Mouse (Mus musculus) forebrain, embryonic 11.5 days (tissue): Measurements from ENCODE around the gene Zfp398. TPM values are rescaled to one million over a fixed set of nuclear protein-coding genes. Genes with fewer than 3 reads are reported as not detected.
A peak's percentile ranks its signal among the peaks of the same experiment; 100 is the strongest.
"Not testable (repeated sequence)": the region's sequence is repeated elsewhere in the genome, so short reads cannot be mapped to it uniquely, and the experiment has no call there.

Experiments
- ATAC-seq: fragments of 200-750 bp; cut with Nextera tagmentation; replicated peaks from 2 replicates; pipeline ENCODE4 v1.8.0; 2017; ENCODE audit warnings: moderate TSS enrichment; ENCODE audit not compliant: low FRiP score
- DNase-seq: peaks from one replicate; pipeline ENCODE4 v3.0.0-alpha.2; 2017; ENCODE audit warnings: low spot score
- H3K27ac ChIP-seq: fragments of 300-500 bp; sonication (generic); 2 replicates; pipeline ENCODE4 v1.5.1; 2014; ENCODE audit warnings: low read depth, low read length
- H3K27me3 ChIP-seq: fragments of 300-500 bp; sonication (generic); 2 replicates; pipeline ENCODE4 v1.6.1; 2014; ENCODE audit warnings: mild to moderate bottlenecking, low read length, mixed read lengths; ENCODE audit not compliant: control insufficient read depth, insufficient read depth
- H3K36me3 ChIP-seq: fragments of 300-500 bp; sonication (generic); 2 replicates; pipeline ENCODE4 v1.6.1; 2014; ENCODE audit warnings: mild to moderate bottlenecking, low read length, moderate library complexity, mixed read lengths; ENCODE audit not compliant: control insufficient read depth, insufficient read depth
- H3K4me1 ChIP-seq: fragments of 300-500 bp; sonication (generic); replicated peaks from 2 replicates; pipeline ENCODE4 v1.6.1; 2014; ENCODE audit warnings: low read length, mixed read lengths; ENCODE audit not compliant: control insufficient read depth, insufficient read depth
- H3K4me2 ChIP-seq: fragments of 300-500 bp; sonication (generic); 2 replicates; pipeline ENCODE4 v1.6.1; 2014; ENCODE audit warnings: low read depth, mild to moderate bottlenecking, low read length, moderate library complexity, mixed read lengths; ENCODE audit not compliant: severe bottlenecking
- H3K4me3 ChIP-seq: fragments of 300-500 bp; sonication (generic); 2 replicates; pipeline ENCODE4 v1.5.1; 2014; ENCODE audit warnings: low read depth, low read length
- H3K9ac ChIP-seq: fragments of 300-500 bp; sonication (generic); 2 replicates; pipeline ENCODE4 v1.6.1; 2014; ENCODE audit warnings: low read length
- H3K9me3 ChIP-seq: fragments of 300-500 bp; sonication (generic); 2 replicates; pipeline ENCODE4 v1.6.1; 2016; ENCODE audit warnings: low read length, mixed read lengths; ENCODE audit not compliant: control insufficient read depth
- WGBS: fragments of 180-500 bp; shearing (Covaris S2); extraction: QIAGEN DNeasy Blood & Tissue Kit; methylation state at CpG from one replicate; pipeline ENCODE4 v1.1.7; 2014; 5-methylcytosine and 5-hydroxymethylcytosine counted together
- polyA plus RNA-seq: library from polyadenylated mRNA; unstranded; fragments of >200 nt; fragmentation: Nextera tagmentation; extraction: Ambion mirVana; gene quantifications from 2 replicates; pipeline ENCODE4 v1.2.1, GENCODE M21; 2014

Zfp398 gene
- polyA plus RNA-seq, 1 experiment from 2014 or later = 9.2 TPM

DNA sequence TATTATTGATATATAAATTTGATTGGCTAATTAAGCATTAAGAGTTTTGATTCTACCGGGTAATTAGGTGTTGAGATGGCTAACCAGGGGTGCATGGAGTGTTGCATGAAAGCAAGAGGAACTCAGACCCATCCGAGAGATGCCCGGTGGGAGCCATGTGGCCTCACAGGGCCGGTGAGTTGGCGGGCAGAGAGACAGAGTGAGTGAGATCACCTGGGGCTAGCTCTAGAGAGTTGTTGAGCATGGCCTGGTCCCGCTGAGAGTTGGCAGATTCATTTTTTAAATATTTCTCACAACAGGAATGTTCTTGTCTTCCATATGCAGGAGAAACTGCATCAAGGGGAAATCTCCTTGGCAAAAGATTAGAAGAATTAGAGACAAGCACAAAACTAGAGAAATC is 21.8 kb downstream of the Zfp398 start:
- H3K27ac ChIP-seq = no peak overlapping the region
- H3K4me2 ChIP-seq = no peak overlapping the region
- H3K4me1 ChIP-seq = no peaks in the 10 kb centered on the region
- peaks cover 4% of the 10 kb centered on the region; the same call in 1 of the 2 replicates for H3K36me3 ChIP-seq
- no peaks in the 10 kb centered on the region for H3K27me3 ChIP-seq
- no peak overlapping the region for H3K4me3 ChIP-seq
- WGBS = 90% methylated on average over 6 of the region's 6 CpGs
- no peak for DNase-seq
- H3K9me3 ChIP-seq = no peaks in the 10 kb centered on the region
- H3K9ac ChIP-seq = no peak overlapping the region
- no peak for ATAC-seq

DNA sequence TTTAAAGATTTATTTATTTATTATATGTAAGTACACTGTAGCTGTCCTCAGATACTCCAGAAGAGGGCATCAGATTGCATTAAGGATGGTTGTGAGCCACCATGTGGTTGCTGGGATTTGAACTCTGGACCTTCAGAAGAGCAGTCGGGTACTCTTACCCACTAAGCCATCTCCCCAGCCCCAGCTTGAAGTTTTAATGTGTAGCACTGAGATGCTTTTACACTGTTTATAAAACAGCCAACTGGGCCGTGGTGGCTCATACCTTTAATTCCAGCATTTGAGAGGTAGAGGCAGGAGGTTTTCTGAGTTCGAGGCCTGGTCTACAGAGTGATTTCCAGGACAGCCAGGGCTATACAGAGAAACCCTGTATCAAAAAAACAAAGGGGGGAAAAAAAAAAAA is 22.3 kb downstream of the Zfp398 start:
- not testable (repeated sequence) for H3K27me3 ChIP-seq, H3K9me3 ChIP-seq, H3K4me3 ChIP-seq, H3K4me1 ChIP-seq, ATAC-seq, H3K27ac ChIP-seq, H3K9ac ChIP-seq, DNase-seq, H3K4me2 ChIP-seq, H3K36me3 ChIP-seq
- WGBS = 88% methylated on average over 3 of the region's 3 CpGs

DNA sequence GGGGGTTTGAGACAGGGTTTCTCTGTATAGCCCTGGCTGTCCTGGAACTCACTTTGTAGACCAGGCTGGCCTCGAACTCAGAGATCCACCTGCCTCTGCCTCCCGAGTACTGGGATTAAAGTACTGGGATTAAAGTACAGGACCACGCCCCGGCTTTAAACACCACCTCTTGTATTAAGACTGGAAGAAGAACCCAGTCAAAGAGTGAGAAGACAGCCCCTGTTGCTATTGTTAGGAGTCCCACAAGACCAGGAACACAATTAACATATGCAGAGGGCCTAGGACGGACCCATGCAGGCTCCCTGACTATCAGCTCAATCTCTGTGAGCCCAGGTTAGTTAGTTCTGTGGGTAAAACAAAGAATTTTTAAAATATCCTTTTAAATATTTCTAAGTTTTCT is 36.8 kb downstream of the Zfp398 start:
- no peaks in the 10 kb centered on the region for H3K9me3 ChIP-seq
- no peaks in the 10 kb centered on the region for H3K36me3 ChIP-seq
- WGBS = 92% methylated on average over 5 of the region's 5 CpGs
- no peak for ATAC-seq
- no peak overlapping the region for H3K9ac ChIP-seq
- H3K4me3 ChIP-seq = no peak overlapping the region
- H3K4me2 ChIP-seq = no peak overlapping the region
- no peaks in the 10 kb centered on the region for H3K27me3 ChIP-seq
- H3K4me1 ChIP-seq = no peaks in the 10 kb centered on the region
- no peak overlapping the region for H3K27ac ChIP-seq
- no peak for DNase-seq

DNA sequence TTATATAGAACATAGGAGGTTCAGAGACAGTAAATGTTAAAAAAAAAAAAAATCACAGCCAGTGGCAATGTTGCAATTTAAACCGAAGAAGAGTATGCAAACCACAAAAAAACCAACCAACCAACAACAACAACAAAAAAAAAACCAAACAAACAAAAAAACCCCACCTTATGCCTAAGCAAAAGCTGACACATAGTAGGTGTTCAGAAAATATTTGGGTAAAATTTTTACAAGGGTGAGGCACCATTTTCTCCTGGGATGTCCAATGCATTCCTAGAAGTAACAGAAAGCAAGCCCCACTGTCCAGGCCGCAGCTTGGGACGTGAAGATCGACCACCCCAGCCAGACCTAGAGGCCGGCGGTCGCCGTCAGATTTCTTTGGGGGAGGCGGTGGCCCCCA is 41.6 kb downstream of the Zfp398 start, which contains the start of gene Zfp282:
Zfp282 (plus strand) TSS at position 147 of the 400 bp plus-strand sequence.
- Histone ChIP-seq H3K27me3 (no peaks in the 10 kb centered on the region), H3K4me3 (peak within 1 kb of the TSS; percentile 96), H3K27ac (peak within 1 kb of the TSS; percentile 96), H3K9me3 (no peaks in the 10 kb centered on the region), H3K36me3 (no peaks in the 10 kb centered on the region), H3K4me2 (peak within 1 kb of the TSS; percentile 92), H3K4me1 (peaks cover 10% of the 10 kb centered on the region), H3K9ac (peak within 1 kb of the TSS; percentile 96)
- 8% methylated on average over 9 of the region's 9 CpGs for WGBS
- no peak for ATAC-seq
- no peak for DNase-seq

DNA sequence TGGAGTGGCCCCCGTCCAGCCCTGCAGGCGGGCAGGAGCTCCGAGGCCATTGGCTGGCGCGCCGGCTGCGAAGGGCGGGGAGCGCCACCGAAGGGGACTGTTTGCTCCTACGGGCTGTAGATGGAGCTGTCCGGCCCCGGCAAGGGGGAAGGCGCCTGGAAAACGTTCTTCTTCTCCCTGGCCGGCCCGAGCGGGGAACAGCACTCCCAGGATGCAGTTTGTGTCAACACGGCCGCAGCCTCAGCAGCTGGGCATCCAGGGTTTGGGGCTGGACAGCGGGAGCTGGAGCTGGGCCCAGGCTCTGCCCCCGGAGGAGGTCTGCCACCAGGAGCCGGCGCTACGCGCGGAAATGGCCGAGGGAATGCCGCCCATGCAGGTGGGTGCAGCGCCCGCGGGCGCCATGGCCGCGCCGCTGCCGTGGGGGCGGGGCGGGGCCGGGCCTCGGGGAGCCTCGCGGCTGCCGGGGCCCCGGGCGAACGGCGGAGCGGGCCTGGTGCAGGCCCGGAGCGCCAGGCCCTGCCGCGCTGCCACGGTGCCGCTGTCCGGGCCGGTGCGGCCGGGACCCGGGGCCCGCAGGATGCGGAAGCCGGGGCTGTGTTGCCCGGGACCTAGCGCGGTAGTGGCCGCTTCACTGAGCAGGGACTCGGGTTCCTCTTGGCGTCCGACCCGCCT is 42.1 kb downstream of the Zfp398 start:
- Histone ChIP-seq H3K4me2 (peak overlapping the region; percentile 92), H3K9ac (peak overlapping the region; percentile 96), H3K9me3 (no peaks in the 10 kb centered on the region), H3K4me3 (peak overlapping the region; percentile 96), H3K4me1 (peaks cover 10% of the 10 kb centered on the region), H3K36me3 (no peaks in the 10 kb centered on the region), H3K27ac (peak overlapping the region; percentile 96), H3K27me3 (no peaks in the 10 kb centered on the region)
- WGBS = 1% methylated on average over 71 of the region's 71 CpGs
- ATAC-seq = peak; percentile 97
- peak; percentile 95 for DNase-seq

DNA sequence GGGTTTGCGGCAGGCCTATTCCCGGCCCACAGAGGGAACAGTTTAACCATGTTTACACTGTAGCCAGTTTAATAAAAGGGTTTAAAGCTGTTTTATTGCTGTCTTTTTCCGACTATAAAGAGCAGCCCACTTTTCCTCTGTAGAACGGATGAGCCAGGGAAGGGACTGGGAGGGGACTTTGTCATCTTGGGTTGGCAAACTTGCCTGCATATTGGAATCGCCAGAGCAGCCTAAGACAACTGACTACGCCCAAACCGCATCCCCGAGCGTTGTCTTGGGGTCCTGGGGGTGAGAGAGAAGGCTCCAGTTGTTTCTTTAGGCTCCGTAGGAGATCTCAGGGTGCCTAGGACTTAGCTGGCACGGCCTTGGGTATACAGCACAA is 42.7 kb downstream of the Zfp398 start:
- H3K36me3 ChIP-seq = peaks cover 2% of the 10 kb centered on the region; the same call in 1 of the 2 replicates
- no peak for DNase-seq
- no peaks in the 10 kb centered on the region for H3K9me3 ChIP-seq
- under 1% methylated on average over 11 of the region's 11 CpGs for WGBS
- ATAC-seq = no peak
- H3K4me1 ChIP-seq = peaks cover 10% of the 10 kb centered on the region
- H3K9ac ChIP-seq = peak overlapping the region; percentile 96
- H3K27me3 ChIP-seq = no peaks in the 10 kb centered on the region
- peak overlapping the region; percentile 96 for H3K4me3 ChIP-seq
- peak overlapping the region; percentile 96 for H3K27ac ChIP-seq
- peak overlapping the region; percentile 92 for H3K4me2 ChIP-seq

DNA sequence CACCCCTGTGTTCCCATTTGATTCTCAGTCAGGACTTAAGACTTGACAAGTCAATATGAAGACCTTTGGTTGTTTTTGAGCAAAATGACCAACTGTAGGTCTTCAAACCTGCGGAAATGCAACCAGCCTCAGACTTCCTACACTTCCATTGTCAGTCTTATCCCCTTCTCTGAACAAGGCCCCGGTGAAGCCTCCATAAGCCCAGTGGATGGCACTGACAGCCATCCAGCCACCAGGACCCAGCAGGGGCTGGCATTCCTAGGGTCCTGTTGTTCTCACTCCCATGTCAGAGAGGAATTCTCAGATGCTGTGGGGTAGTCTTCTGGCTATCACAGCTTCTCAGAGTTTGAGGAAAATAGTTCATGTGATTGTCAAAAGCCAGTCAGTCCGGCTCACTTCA is 43.1 kb downstream of the Zfp398 start:
- Histone ChIP-seq H3K9me3 (no peaks in the 10 kb centered on the region), H3K36me3 (peaks cover 2% of the 10 kb centered on the region; the same call in 1 of the 2 replicates), H3K4me3 (peak overlapping the region; percentile 96), H3K4me2 (peak overlapping the region; percentile 92), H3K4me1 (peaks cover 10% of the 10 kb centered on the region), H3K9ac (peak overlapping the region; percentile 96), H3K27ac (no peak overlapping the region), H3K27me3 (no peaks in the 10 kb centered on the region)
- WGBS = 48% methylated on average over 3 of the region's 3 CpGs
- no peak for DNase-seq
- no peak for ATAC-seq

DNA sequence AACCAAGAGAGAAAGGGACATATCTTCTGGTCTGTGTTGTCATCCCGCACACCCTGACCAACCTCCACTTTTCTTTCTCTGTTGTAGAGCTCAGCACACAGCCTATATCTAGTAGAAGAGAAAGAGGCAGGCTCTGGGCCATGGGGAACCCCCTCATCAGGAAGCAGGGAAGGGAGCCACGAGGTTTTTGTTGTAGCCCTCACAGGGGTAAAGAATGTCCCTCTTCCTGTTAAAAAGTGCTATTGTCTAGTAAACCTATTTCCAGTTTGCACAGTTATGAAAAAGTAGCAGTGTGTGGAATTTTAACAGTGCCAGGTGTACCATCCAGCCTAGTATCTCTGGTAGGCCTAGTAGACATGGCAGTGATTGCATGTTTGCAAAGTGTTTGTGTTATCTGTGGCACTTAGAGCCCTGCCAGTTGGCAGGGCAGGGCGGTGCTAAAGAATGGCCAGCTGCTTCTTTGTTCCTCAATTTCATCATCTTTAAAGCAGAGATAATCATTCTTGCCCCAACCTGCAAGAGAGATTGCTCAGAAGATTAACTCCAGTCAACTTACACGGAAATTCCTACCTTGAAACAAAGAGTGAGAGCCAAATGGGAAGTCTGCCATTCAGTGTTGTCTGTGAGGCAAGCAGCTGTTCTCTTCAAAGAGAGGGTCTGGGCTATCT is 43.7 kb downstream of the Zfp398 start:
- WGBS = 67% methylated on average over 4 of the region's 4 CpGs
- Histone ChIP-seq H3K4me2 (peak overlapping the region; percentile 92), H3K27me3 (no peaks in the 10 kb centered on the region), H3K9me3 (no peaks in the 10 kb centered on the region), H3K4me3 (peak overlapping the region; percentile 96), H3K27ac (no peak overlapping the region), H3K4me1 (peaks cover 10% of the 10 kb centered on the region), H3K9ac (peak overlapping the region; percentile 96), H3K36me3 (peaks cover 3% of the 10 kb centered on the region; the same call in 1 of the 2 replicates)
- DNase-seq = no peak
- no peak for ATAC-seq
